Mouse (Mus musculus): ENCODE measurements around the gene Eng. TPM values are rescaled to one million over a fixed set of nuclear protein-coding genes. Genes with fewer than 3 reads are reported as not detected.

Eng gene
- total and polyA plus RNA-seq, 3 experiments, result 113 to 239 (median 122) TPM

- no peak overlapping the region for H3K9ac ChIP-seq (ENCODE audit: low read depth, low read length)
- H3K4me3 ChIP-seq, result no peak overlapping the region
- peaks cover 4% of the 10 kb centered on the region; the same call in 1 of the 2 replicates for H3K36me3 ChIP-seq (ENCODE audit: control insufficient read depth, insufficient read depth, low read length)
- DNase-seq, result no peak
- H3K27me3 ChIP-seq (ENCODE audit: control insufficient read depth, insufficient read depth, low read length), result no peaks in the 10 kb centered on the region
- peaks cover 16% of the 10 kb centered on the region for H3K4me1 ChIP-seq (ENCODE audit: control insufficient read depth, insufficient read depth, low read length)
- peaks cover 2% of the 10 kb centered on the region for H3K79me2 ChIP-seq (replicated peaks; ENCODE audit: control insufficient read depth, insufficient read depth, low read length)
- no peak for TF ChIP-seq EP300 (IDR thresholded peaks at IDR 0.05; ENCODE audit: insufficient read depth, low read depth, low read length)
- no peak for TF ChIP-seq POLR2A (IDR thresholded peaks at IDR 0.05; ENCODE audit: insufficient read depth, low read depth, low read length)
- no peak for TF ChIP-seq CTCF (IDR thresholded peaks at IDR 0.05)
- no peak overlapping the region for H3K27ac ChIP-seq
- intact Hi-C loops (cut with DNase I), result loop anchor here (5.0 kb wide), 1 partner anchor 137 kb away; the partner anchor contains the start of gene Stxbp1
- 68% methylated on average over 5 of the region's 5 CpGs for WGBS
Observed at GRCm38 (mm10) chr2:32710425-32710824, 64.0 kb downstream of the Eng start.

GRCm38 (mm10) chr2:32711301-32712056 is 65.1 kb downstream of the Eng start:
- WGBS, result 19% methylated on average over 9 of the region's 9 CpGs
- H3K4me1 ChIP-seq (ENCODE audit: control insufficient read depth, insufficient read depth, low read length), result peaks cover 16% of the 10 kb centered on the region
- H3K9ac ChIP-seq (ENCODE audit: low read depth, low read length), result peak overlapping the region; percentile 92
- DNase-seq, result no peak
- no peaks in the 10 kb centered on the region for H3K27me3 ChIP-seq (ENCODE audit: control insufficient read depth, insufficient read depth, low read length)
- H3K36me3 ChIP-seq (ENCODE audit: control insufficient read depth, insufficient read depth, low read length), result peaks cover 4% of the 10 kb centered on the region; the same call in 1 of the 2 replicates
- H3K79me2 ChIP-seq (replicated peaks; ENCODE audit: control insufficient read depth, insufficient read depth, low read length), result peaks cover 2% of the 10 kb centered on the region
- H3K4me3 ChIP-seq, result peak overlapping the region; percentile 84
- peak; percentile 15; the same call in 1 of the 2 replicates for TF ChIP-seq CTCF (IDR thresholded peaks at IDR 0.05)
- TF ChIP-seq POLR2A (IDR thresholded peaks at IDR 0.05; ENCODE audit: insufficient read depth, low read depth, low read length), result no peak
- intact Hi-C loops (cut with DNase I), result loop anchor here (5.0 kb wide), 1 partner anchor 136 kb away; the partner anchor contains the start of gene Stxbp1
- H3K27ac ChIP-seq, result peak overlapping the region; percentile 97

- WGBS, result under 1% methylated on average over 41 of the region's 41 CpGs
- Histone ChIP-seq H3K27me3 (ENCODE audit: control insufficient read depth, insufficient read depth, low read length) (no peaks in the 10 kb centered on the region), H3K79me2 (replicated peaks; ENCODE audit: control insufficient read depth, insufficient read depth, low read length) (peaks cover 2% of the 10 kb centered on the region), H3K27ac (peak overlapping the region; percentile 97), H3K36me3 (ENCODE audit: control insufficient read depth, insufficient read depth, low read length) (peaks cover 4% of the 10 kb centered on the region; the same call in 1 of the 2 replicates), H3K9ac (ENCODE audit: low read depth, low read length) (peak overlapping the region; percentile 92), H3K4me1 (ENCODE audit: control insufficient read depth, insufficient read depth, low read length) (peaks cover 16% of the 10 kb centered on the region), H3K4me3 (peak overlapping the region; percentile 84)
- intact Hi-C loops (cut with DNase I), result loop anchor here (5.0 kb wide), 1 partner anchor 135 kb away; the partner anchor contains the start of gene Stxbp1
- DNase-seq, result peak; percentile 82 to 86
- TF ChIP-seq POLR2A (IDR thresholded peaks at IDR 0.05; ENCODE audit: insufficient read depth, low read depth, low read length), result no peak
- no peak for TF ChIP-seq CTCF (IDR thresholded peaks at IDR 0.05)
- TF ChIP-seq EP300 (IDR thresholded peaks at IDR 0.05; ENCODE audit: insufficient read depth, low read depth, low read length), result no peak
Observed at GRCm38 (mm10) chr2:32712108-32712551, 65.7 kb downstream of the Eng start.

GRCm38 (mm10) chr2:32712586-32712933 is 66.2 kb downstream of the Eng start:
- intact Hi-C loops (cut with DNase I), result loop anchor here (5.0 kb wide), 1 partner anchor 135 kb away; the partner anchor contains the start of gene Stxbp1
- peak; percentile 98 to 99 for DNase-seq

GRCm38 (mm10) chr2:32712934-32713817 is 66.8 kb downstream of the Eng start, which contains the start of gene Cdk9:
Gene Cdk9 (minus strand): TSS chr2:32713076.
- peak; percentile 94 to 95 for DNase-seq
- H3K27me3 ChIP-seq (ENCODE audit: control insufficient read depth, insufficient read depth, low read length), result no peaks in the 10 kb centered on the region
- intact Hi-C loops (cut with DNase I), result loop anchor here (1.0 to 5.0 kb wide), 2 partner anchors 44 to 134 kb away; partner anchors contain the start of genes Stxbp1 and Tor2a
- peaks cover 16% of the 10 kb centered on the region for H3K4me1 ChIP-seq (ENCODE audit: control insufficient read depth, insufficient read depth, low read length)
- TF ChIP-seq CTCF (IDR thresholded peaks at IDR 0.05) (peak; percentile 96), POLR2A (IDR thresholded peaks at IDR 0.05; ENCODE audit: insufficient read depth, low read depth, low read length) (peak; percentile 39; the same call in 1 of the 2 replicates), EP300 (IDR thresholded peaks at IDR 0.05; ENCODE audit: insufficient read depth, low read depth, low read length) (peak; percentile 88; the same call in 1 of the 2 replicates)
- peak within 1 kb of the TSS; percentile 84 for H3K4me3 ChIP-seq
- peak within 1 kb of the TSS; percentile 92 for H3K9ac ChIP-seq (ENCODE audit: low read depth, low read length)
- peaks cover 2% of the 10 kb centered on the region for H3K79me2 ChIP-seq (replicated peaks; ENCODE audit: control insufficient read depth, insufficient read depth, low read length)
- peak within 1 kb of the TSS; percentile 97 for H3K27ac ChIP-seq
- H3K36me3 ChIP-seq (ENCODE audit: control insufficient read depth, insufficient read depth, low read length), result peaks cover 4% of the 10 kb centered on the region; the same call in 1 of the 2 replicates
- under 1% methylated on average over 66 of the region's 79 CpGs for WGBS

More at GRCm38 (mm10) chr2:32712586-32712933, 66.2 kb downstream of the Eng start:
- peak overlapping the region; percentile 97 for H3K27ac ChIP-seq
- peaks cover 16% of the 10 kb centered on the region for H3K4me1 ChIP-seq (ENCODE audit: control insufficient read depth, insufficient read depth, low read length)
- TF ChIP-seq POLR2A (IDR thresholded peaks at IDR 0.05; ENCODE audit: insufficient read depth, low read depth, low read length) (no peak), EP300 (IDR thresholded peaks at IDR 0.05; ENCODE audit: insufficient read depth, low read depth, low read length) (no peak), CTCF (IDR thresholded peaks at IDR 0.05) (no peak)
- H3K36me3 ChIP-seq (ENCODE audit: control insufficient read depth, insufficient read depth, low read length), result peaks cover 4% of the 10 kb centered on the region; the same call in 1 of the 2 replicates
- no peaks in the 10 kb centered on the region for H3K27me3 ChIP-seq (ENCODE audit: control insufficient read depth, insufficient read depth, low read length)
- peaks cover 2% of the 10 kb centered on the region for H3K79me2 ChIP-seq (replicated peaks; ENCODE audit: control insufficient read depth, insufficient read depth, low read length)
- peak overlapping the region; percentile 92 for H3K9ac ChIP-seq (ENCODE audit: low read depth, low read length)
- WGBS, result under 1% methylated on average over 44 of the region's 44 CpGs
- H3K4me3 ChIP-seq, result peak overlapping the region; percentile 84

Data from heart, adult 2 months (tissue).